Mouse (Mus musculus): ENCODE measurements around the gene Noxred1. TPM values are rescaled to one million over a fixed set of nuclear protein-coding genes. Genes with fewer than 3 reads are reported as not detected.

Gene Noxred1
- total RNA-seq, 2 experiments from 2014 or later, result 0.84 to 1.8 TPM

Small RNAs within 50 kb of the gene (microRNA-seq; reads per million reads assigned to microRNA genes)
- not detected for gene Gm47293

Other genes with a start within 250 kb of the Noxred1 start
- gene Zdhhc22, start 248.3 kb downstream of the Noxred1 start, total RNA-seq (2021), result 10 to 100 TPM; 51.6 to 58.0 TPM
- 10 to 100 TPM; 37.7 to 40.2 TPM for gene Tmem63c, start 217.4 kb downstream of the Noxred1 start, total RNA-seq (2021)
- gene Ngb, start 136.2 kb downstream of the Noxred1 start, total RNA-seq (2021), result 1 to 10 TPM; 6.6 to 7.7 TPM
- gene Gstz1, start 91.6 kb downstream of the Noxred1 start, total RNA-seq (2021), result 10 to 100 TPM; 47.8 to 49.5 TPM
- 10 to 100 TPM; 16.2 to 18.8 TPM for gene Pomt2, start 90.8 kb downstream of the Noxred1 start, total RNA-seq (2021)
- 1 to 10 TPM; 4.1 to 4.8 TPM for gene Samd15, start 39.0 kb downstream of the Noxred1 start, total RNA-seq (2021)
- gene Tmed8, start 38.3 kb downstream of the Noxred1 start, total RNA-seq (2021), result 10 to 100 TPM; 28.0 to 29.1 TPM
- gene Vipas39, start 27.5 kb upstream of the Noxred1 start, total RNA-seq (2021), result 10 to 100 TPM; 52.1 to 58.6 TPM
- gene Ahsa1, start 27.7 kb upstream of the Noxred1 start, total RNA-seq (2021), result 100 to 1,000 TPM; 173 to 174 TPM
- gene Ism2, start 61.0 kb upstream of the Noxred1 start, total RNA-seq (2021), result under 1 TPM in 1 of 2 experiments, not detected in 1; 0.32 TPM
- 10 to 100 TPM; 33.7 to 34.1 TPM for gene Sptlc2, start 149.6 kb upstream of the Noxred1 start, total RNA-seq (2021)
- gene Slirp, start 205.2 kb upstream of the Noxred1 start, total RNA-seq (2021), result 10 to 100 TPM; 92.2 to 97.3 TPM
- 10 to 100 TPM; 14.6 to 19.0 TPM for gene Alkbh1, start 205.3 kb upstream of the Noxred1 start, total RNA-seq (2021)
- gene Snw1, start 233.5 kb upstream of the Noxred1 start, total RNA-seq (2021), result 10 to 100 TPM; 64.7 to 73.8 TPM

All from left cerebral cortex, postnatal 36 days (tissue).